Mouse (Mus musculus): ENCODE data around the gene Mroh2a. TPM values are rescaled to one million over a fixed set of nuclear protein-coding genes. Genes with fewer than 3 reads are reported as not detected.

Gene Mroh2a
- polyA plus RNA-seq, 1 experiment from 2014 or later: 1.0 TPM

DNA sequence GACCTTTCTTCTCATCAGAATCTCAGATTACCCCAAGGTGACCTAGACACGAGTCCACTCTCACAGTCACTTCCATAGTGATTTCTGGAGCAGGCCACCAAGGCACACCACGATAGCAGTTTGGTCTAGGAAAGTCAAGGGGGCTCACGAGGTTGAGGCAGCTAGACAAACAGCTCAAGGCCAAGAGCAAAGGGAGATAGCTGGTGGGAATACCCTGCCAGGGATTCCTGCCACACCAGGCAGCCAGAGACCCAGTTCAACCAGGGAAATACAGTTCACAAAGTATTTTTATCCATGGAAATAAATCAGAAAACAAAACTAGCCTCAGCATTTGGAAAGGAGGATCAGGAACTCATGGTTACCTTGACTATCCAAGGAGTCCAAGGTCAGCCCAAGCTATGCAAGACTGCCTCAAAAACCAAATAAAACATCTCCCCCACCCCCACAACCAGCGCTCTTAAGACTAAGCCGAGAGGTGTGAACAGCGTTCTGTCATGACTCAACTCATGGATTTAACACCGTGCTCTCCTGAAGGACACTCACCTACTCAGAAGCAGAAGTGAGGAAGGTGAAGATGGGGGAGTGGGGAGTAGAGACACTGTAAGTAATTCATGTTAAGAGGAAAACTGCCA is 37.6 kb downstream of the Mroh2a start:
- no peaks in the 10 kb centered on the region for H3K27me3 ChIP-seq
- H3K4me2 ChIP-seq (replicated peaks): no peak overlapping the region
- H3K9ac ChIP-seq: no peak overlapping the region
- H3K36me3 ChIP-seq: peaks cover 100% of the 10 kb centered on the region
- peaks cover 19% of the 10 kb centered on the region; the same call in 1 of the 2 replicates for H3K9me3 ChIP-seq
- H3K4me1 ChIP-seq: peaks cover 3% of the 10 kb centered on the region; the same call in 1 of the 2 replicates
- H3K27ac ChIP-seq: no peak overlapping the region
- no peak overlapping the region for H3K4me3 ChIP-seq
- ATAC-seq (ENCODE audit: low FRiP score, low read depth): no peak
- 88% methylated on average over 7 of the region's 7 CpGs for WGBS

DNA sequence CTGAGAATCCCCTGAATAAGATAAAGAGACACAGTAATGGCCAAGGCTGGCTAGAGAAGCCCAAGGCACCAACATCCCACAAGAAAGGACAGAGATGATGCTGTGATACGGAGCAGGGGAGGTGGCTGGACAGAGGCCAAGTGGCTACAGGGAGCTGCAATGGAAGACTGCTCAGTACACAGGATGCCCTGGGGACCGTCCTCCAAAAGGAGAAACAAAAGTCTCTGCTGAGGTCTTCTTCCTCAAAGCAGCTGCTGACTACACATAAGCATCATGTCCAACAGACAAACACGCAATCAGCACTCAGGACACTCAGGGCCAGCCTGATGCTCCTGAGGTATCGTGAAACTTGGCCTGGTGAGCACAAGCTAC is 38.1 kb downstream of the Mroh2a start:
- Histone ChIP-seq H3K27ac (no peak overlapping the region), H3K4me1 (peaks cover 3% of the 10 kb centered on the region; the same call in 1 of the 2 replicates), H3K4me2 (replicated peaks) (no peak overlapping the region), H3K9me3 (peaks cover 19% of the 10 kb centered on the region; the same call in 1 of the 2 replicates), H3K27me3 (no peaks in the 10 kb centered on the region), H3K9ac (no peak overlapping the region), H3K36me3 (peaks cover 100% of the 10 kb centered on the region), H3K4me3 (no peak overlapping the region)
- WGBS: 80% methylated on average over 4 of the region's 4 CpGs
- ATAC-seq (ENCODE audit: low FRiP score, low read depth): no peak

DNA sequence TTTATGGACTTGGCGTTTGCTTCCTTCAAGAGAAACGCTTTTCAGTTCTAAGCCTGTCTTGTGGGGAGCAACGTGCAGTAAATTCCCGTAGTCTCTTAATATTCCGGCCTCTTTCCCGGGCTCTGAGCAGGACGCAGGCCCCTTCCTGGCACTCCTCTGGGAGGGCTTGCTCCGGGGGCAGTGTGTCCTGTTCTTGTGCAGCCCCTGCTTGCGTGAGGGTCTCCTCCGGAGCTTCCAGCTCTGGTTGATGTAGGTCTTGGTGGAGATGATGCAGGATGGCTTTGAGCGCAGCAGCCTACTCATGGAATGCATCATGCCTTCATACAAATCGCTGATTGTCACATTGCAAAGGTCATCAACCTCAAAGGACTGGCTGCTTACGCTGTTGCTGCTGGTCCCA is 39.3 kb downstream of the Mroh2a start:
- Histone ChIP-seq H3K9ac (no peak overlapping the region), H3K9me3 (peaks cover 13% of the 10 kb centered on the region; the same call in 1 of the 2 replicates), H3K27ac (no peak overlapping the region), H3K4me1 (peaks cover 3% of the 10 kb centered on the region; the same call in 1 of the 2 replicates), H3K27me3 (no peaks in the 10 kb centered on the region), H3K4me2 (replicated peaks) (no peak overlapping the region), H3K4me3 (no peak overlapping the region), H3K36me3 (peaks cover 91% of the 10 kb centered on the region)
- 89% methylated on average over 13 of the region's 13 CpGs for WGBS
- ATAC-seq (ENCODE audit: low FRiP score, low read depth): no peak

DNA sequence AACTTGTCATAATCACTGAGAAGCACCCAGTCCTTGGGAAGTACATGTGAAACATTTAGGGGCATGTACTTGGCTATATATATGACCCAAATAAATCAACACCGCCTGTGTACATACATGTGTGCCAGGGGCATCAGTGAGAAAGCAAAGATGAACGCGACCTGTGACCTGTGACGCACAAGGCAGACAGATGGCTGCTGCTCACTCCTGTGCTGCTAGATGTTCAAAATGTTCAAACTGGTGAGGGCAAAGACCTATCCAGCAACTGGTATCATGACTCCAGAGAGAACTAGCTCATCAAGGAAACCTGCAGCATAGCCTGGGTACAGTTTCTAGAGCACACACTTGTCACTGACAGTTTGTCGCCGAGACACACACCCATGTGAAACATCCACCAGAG is 40.7 kb downstream of the Mroh2a start:
- Histone ChIP-seq H3K9me3 (peaks cover 5% of the 10 kb centered on the region; the same call in 1 of the 2 replicates), H3K4me1 (no peaks in the 10 kb centered on the region), H3K27ac (no peak overlapping the region), H3K4me2 (replicated peaks) (no peak overlapping the region), H3K9ac (no peak overlapping the region), H3K36me3 (peaks cover 91% of the 10 kb centered on the region), H3K27me3 (no peaks in the 10 kb centered on the region), H3K4me3 (no peak overlapping the region)
- ATAC-seq (ENCODE audit: low FRiP score, low read depth): no peak
- 92% methylated on average over 6 of the region's 6 CpGs for WGBS

DNA sequence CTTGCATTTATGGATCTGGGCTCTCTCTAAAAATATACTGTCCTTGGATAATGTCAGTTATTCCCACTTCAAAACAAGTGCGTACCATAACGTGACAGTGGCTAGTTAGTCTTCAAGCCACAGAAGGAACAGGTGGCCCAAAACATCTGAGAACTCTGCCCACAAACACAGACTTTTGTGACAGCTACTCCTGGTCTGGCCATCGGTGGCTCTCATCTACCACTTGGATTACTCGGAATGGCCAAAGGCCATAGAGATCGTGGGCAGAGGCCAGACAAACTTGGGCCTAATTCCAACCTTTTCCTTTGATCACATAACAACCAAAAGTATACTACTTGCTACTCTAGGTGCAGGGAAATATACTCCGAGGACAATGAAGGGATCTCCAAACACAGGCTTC is 41.3 kb downstream of the Mroh2a start:
- no peaks in the 10 kb centered on the region for H3K4me1 ChIP-seq
- WGBS: 82% methylated on average over 6 of the region's 6 CpGs
- H3K36me3 ChIP-seq: peaks cover 91% of the 10 kb centered on the region
- no peak overlapping the region for H3K4me2 ChIP-seq (replicated peaks)
- H3K27ac ChIP-seq: no peak overlapping the region
- H3K4me3 ChIP-seq: no peak overlapping the region
- no peak for ATAC-seq (ENCODE audit: low FRiP score, low read depth)
- no peak overlapping the region for H3K9ac ChIP-seq
- H3K27me3 ChIP-seq: no peaks in the 10 kb centered on the region
- H3K9me3 ChIP-seq: 0 out of 2 replicates have a peak, but pooled peaks cover 5% of the 10 kb centered on the region

DNA sequence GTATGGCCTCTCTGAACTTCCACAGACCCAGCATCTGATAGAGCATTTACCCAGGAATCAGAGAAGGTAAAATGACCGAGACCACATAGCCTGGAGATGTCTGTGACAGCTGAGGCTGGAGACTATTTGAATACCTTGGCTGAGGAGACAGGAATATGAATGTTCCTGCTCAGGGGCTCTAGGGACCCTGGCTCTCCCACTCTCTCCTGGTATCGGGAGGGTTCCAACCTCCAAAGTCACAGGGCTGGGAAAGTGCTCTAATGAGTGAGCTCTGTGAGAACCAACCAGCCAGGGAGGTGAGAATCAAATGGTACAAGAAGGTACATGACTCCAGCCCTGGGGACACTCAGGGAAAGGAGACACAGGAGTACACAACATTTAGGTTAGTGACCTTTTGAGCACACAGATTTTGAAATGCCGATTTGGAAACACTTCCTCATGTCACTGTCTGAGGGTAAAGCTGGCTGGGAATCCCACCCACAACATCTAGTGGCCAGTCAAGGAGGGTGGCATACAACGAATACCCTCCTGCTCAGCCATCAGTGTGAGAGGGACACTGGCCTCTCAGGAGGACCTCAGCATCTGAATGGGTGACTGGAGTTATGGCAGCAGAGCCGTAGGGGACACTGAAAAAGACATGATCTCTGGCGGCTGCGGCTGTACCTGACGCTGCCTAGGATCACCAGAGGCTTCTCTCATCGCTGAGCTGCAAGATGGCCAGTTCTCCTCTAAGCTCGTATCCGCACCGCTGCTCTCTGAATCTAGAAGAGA is 42.9 kb downstream of the Mroh2a start:
- H3K9ac ChIP-seq: no peak overlapping the region
- no peak overlapping the region for H3K4me3 ChIP-seq
- no peak for ATAC-seq (ENCODE audit: low FRiP score, low read depth)
- no peaks in the 10 kb centered on the region for H3K4me1 ChIP-seq
- WGBS: 88% methylated on average over 12 of the region's 12 CpGs
- no peaks in the 10 kb centered on the region for H3K27me3 ChIP-seq
- no peak overlapping the region for H3K27ac ChIP-seq
- H3K9me3 ChIP-seq: 0 out of 2 replicates have a peak, but pooled peaks cover 5% of the 10 kb centered on the region
- peaks cover 90% of the 10 kb centered on the region for H3K36me3 ChIP-seq
- H3K4me2 ChIP-seq (replicated peaks): no peak overlapping the region

DNA sequence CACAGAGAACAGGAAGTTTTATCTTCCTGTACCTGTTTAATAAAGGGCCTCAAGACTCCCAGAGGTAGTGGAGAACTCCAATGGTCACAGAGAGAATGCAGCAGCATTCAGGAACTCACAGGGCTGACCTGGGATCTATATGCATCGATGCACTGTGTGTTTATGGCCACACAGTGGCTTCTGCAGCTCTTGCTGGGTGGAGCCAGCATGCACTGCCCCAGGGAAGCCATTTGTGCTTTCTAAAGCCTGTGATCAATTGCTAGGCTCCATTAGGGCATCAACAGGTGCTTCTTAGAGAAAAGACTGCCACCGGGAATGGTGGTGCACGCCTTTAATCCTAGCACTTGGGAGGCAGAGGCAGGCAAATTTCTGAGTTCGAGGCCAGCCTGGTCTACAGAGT is 46.1 kb downstream of the Mroh2a start:
- no peak overlapping the region for H3K27ac ChIP-seq
- no peak for ATAC-seq (ENCODE audit: low FRiP score, low read depth)
- no peak overlapping the region for H3K9ac ChIP-seq
- 65% methylated on average over 4 of the region's 4 CpGs for WGBS
- H3K4me1 ChIP-seq: peaks cover 21% of the 10 kb centered on the region
- no peak overlapping the region for H3K4me2 ChIP-seq (replicated peaks)
- peaks cover 72% of the 10 kb centered on the region for H3K36me3 ChIP-seq
- H3K27me3 ChIP-seq: no peaks in the 10 kb centered on the region
- no peaks in the 10 kb centered on the region for H3K9me3 ChIP-seq
- H3K4me3 ChIP-seq: no peak overlapping the region

DNA sequence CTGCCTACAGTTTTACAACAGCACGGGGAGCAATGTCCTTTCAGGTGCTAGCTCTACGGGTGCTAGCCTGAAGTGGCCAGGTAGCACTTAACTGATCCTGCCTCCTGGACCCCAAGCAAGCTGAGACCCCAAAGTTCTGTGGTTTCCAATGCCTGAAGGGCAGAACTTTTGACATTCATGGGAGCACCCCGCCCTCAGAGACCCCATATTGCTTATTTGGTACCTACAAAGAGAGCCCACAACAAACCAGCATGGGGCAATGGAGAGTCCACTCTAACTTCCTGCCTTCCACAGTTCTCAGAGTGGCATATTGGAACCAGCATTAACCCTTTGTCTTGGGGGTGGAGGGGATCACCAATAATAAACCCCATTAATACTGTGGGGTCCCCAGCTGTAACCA is 46.5 kb downstream of the Mroh2a start:
- ATAC-seq (ENCODE audit: low FRiP score, low read depth): no peak

DNA sequence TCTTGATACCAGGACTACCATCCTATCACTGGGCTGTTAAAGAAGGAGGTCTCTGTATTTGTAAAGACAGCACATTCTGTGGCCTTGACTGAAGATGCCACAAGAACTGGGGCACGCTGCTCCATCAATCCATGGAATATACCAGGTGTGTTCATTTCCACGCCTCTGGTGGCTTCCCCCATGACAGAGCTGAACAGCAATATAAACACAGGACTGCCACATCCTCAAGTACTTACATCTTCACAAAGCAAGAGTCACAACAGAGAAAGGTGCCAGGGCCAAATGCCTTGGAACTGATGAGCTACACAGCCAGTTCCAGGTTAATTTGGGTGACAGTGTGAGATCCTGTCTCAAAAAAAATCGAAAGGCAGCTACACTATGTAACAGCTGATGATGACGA is 47.0 kb downstream of the Mroh2a start:
- no peak overlapping the region for H3K4me2 ChIP-seq (replicated peaks)
- no peak overlapping the region for H3K9ac ChIP-seq
- WGBS: 83% methylated on average over 4 of the region's 4 CpGs
- peaks cover 25% of the 10 kb centered on the region for H3K4me1 ChIP-seq
- no peak for ATAC-seq (ENCODE audit: low FRiP score, low read depth)
- no peak overlapping the region for H3K27ac ChIP-seq
- H3K27me3 ChIP-seq: no peaks in the 10 kb centered on the region
- H3K36me3 ChIP-seq: peaks cover 62% of the 10 kb centered on the region
- H3K4me3 ChIP-seq: no peak overlapping the region
- no peaks in the 10 kb centered on the region for H3K9me3 ChIP-seq

More for the DNA sequence above, 46.5 kb downstream of the Mroh2a start:
- Histone ChIP-seq H3K4me2 (replicated peaks) (no peak overlapping the region), H3K4me3 (no peak overlapping the region), H3K9me3 (no peaks in the 10 kb centered on the region), H3K4me1 (peaks cover 25% of the 10 kb centered on the region), H3K27ac (no peak overlapping the region), H3K9ac (no peak overlapping the region), H3K27me3 (no peaks in the 10 kb centered on the region), H3K36me3 (peaks cover 67% of the 10 kb centered on the region)
- 95% methylated on average over 3 of the region's 3 CpGs for WGBS

DNA sequence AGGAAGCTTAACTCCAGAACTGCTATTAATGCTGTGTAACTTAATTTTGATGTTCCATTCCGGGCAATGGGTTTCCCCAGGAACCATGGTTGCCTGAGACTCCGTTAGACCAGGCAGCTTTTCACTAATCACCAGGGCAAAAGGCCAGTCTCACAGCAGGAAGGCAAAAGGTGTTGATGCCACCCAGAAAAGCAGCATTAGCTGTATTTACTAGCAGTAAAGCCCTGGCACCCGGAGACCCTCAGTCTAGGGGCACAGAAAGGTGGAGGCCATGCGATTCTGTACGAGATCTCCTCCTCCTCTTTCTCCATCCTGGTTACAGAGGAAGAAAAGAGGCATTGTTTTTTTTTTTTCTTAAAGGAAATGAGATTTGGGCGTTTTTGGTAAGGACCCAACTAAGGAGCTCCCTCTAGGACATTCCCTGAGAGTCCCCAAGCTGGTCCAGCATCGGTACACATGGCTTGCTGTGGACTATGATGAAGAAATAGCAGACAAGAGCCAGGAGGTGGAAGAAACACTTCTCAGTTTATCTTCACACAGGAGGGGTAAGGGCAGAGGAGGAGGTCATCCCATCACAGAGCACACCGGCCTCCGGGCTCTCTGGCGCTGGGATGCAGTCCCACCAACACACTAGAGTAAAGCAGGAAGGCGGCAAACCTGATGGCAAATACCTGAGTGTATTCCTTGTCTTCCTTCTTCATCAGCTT is 47.7 kb downstream of the Mroh2a start:
- Histone ChIP-seq H3K9ac (peak overlapping the region; percentile 4), H3K9me3 (no peaks in the 10 kb centered on the region), H3K4me3 (no peak overlapping the region), H3K27me3 (no peaks in the 10 kb centered on the region), H3K27ac (no peak overlapping the region), H3K4me1 (peaks cover 25% of the 10 kb centered on the region), H3K4me2 (replicated peaks) (no peak overlapping the region), H3K36me3 (peaks cover 55% of the 10 kb centered on the region)
- WGBS: 73% methylated on average over 11 of the region's 11 CpGs
- no peak for ATAC-seq (ENCODE audit: low FRiP score, low read depth)

DNA sequence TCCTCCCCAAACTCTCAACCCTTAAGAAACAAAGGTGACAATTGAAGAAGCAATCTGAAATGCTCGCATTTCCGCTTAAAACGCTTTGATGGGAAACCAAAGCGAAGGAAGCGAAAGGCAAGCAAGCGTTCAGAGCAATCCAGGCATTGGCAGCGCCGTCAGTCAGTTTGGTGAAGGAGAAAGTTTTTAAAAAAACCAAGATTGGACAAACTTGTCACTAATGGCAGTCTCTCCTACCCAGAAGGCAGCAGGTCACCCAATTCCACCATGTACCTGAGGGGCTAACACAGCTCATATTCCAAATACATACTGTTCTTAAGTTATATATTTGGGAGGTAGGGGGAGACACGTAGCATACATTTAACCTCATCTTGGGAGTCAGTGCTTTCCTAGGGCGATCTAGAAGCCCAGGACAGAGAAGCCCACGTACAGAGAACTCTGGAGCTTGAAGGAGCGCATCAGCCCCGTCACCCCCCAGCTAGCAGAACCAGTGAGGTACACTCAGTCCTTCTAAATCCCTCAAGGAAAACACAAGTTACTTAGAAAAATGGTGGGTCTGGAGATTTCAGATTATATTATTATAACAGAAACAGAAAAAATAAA is 48.4 kb downstream of the Mroh2a start:
- no peak for ATAC-seq (ENCODE audit: low FRiP score, low read depth)
- Histone ChIP-seq H3K36me3 (peaks cover 48% of the 10 kb centered on the region), H3K9ac (peak overlapping the region; percentile 78), H3K4me1 (peaks cover 25% of the 10 kb centered on the region), H3K4me2 (replicated peaks) (peak overlapping the region; percentile 59), H3K4me3 (no peak overlapping the region), H3K9me3 (no peaks in the 10 kb centered on the region), H3K27me3 (no peaks in the 10 kb centered on the region), H3K27ac (no peak overlapping the region)
- WGBS: 69% methylated on average over 13 of the region's 13 CpGs
